Comparison of ENCODE assay signal across 8 mouse cellular contexts in the genomic region with DNA sequence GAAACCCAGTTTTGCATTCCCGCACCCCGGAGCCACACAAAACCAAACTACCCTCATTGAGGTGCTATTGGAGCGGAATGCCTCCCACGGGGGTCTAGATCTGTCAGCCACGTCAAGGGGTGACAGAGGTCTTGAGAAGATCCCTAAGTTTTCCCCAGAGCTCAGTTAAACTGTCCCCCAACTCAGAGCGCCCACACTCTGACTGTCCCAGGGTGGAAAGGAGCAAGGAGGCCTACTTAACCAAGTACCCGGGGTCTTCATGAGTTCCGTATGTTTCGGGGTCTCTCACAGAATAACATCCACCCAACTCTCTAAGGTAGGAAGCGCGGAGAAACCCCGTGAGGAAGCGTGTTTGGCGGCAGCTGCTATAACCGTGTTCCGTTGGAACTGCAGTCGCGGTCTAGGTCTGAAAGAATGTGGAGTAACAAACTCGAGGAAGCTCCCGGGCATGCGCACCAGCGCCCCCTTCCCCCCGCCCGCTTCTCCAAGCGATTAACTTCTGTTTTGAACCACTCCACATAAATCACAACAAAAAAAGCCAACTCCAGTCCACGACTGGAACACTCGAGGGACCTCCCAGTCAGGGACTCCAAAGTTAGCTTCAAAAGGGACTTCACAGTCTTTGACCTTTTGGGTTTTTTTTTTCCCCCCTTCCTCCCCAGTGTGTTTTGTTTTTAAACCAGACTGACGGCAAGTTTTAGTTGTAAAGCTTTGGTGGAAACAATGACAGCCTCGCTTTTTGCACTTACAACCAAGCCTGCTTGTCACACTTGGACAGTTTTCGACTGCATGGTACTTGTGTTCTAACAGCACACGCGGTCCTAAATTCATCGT. TPM values are rescaled to one million over a fixed set of nuclear protein-coding genes. Genes with fewer than 3 reads are reported as not detected.
DNase-seq lines count a peak whose midpoint lies in the region; ATAC-seq lines count a peak whose summit lies in the region.

No protein-coding gene starts in this region.

- no peaks in the 10 kb centered on the region for H3K36me3 ChIP-seq in forebrain, embryonic 16.5 days (ENCODE audit: control insufficient read depth, insufficient read depth)
- peaks cover 19% of the 10 kb centered on the region for H3K36me3 ChIP-seq in hindbrain, embryonic 10.5 days
- H3K36me3 ChIP-seq in megakaryocyte, embryonic 14.5 days (replicated peaks; ENCODE audit: low read length): peaks cover 6% of the 10 kb centered on the region

- WGBS in forebrain, embryonic 16.5 days: under 1% methylated on average over 33 of the region's 33 CpGs
- WGBS in hindbrain, embryonic 10.5 days: under 1% methylated on average over 33 of the region's 33 CpGs

- peak overlapping the region; percentile 16 for H3K27ac ChIP-seq in forebrain, embryonic 16.5 days (ENCODE audit: low read length)
- H3K27ac ChIP-seq in hindbrain, embryonic 10.5 days: peak overlapping the region; percentile 97

- H3K9me3 ChIP-seq in forebrain, embryonic 16.5 days (ENCODE audit: control insufficient read depth, low read length): no peaks in the 10 kb centered on the region
- H3K9me3 ChIP-seq in hindbrain, embryonic 10.5 days: no peaks in the 10 kb centered on the region
- no peaks in the 10 kb centered on the region for H3K9me3 ChIP-seq in megakaryocyte, embryonic 14.5 days

- no peak for ATAC-seq in forebrain, embryonic 16.5 days

- H3K4me2 ChIP-seq in forebrain, embryonic 16.5 days (ENCODE audit: low read length): peak overlapping the region; percentile 87

- peaks cover 12% of the 10 kb centered on the region; the same call in 1 of the 2 replicates for H3K27me3 ChIP-seq in forebrain, embryonic 16.5 days (replicated peaks; ENCODE audit: control insufficient read depth, insufficient read depth, low read length)
- H3K27me3 ChIP-seq in hindbrain, embryonic 10.5 days (ENCODE audit: insufficient read depth, poor library complexity, severe bottlenecking): no peaks in the 10 kb centered on the region
- peaks cover 46% of the 10 kb centered on the region for H3K27me3 ChIP-seq in megakaryocyte, embryonic 14.5 days (replicated peaks)

- peak overlapping the region; percentile 56 for H3K4me3 ChIP-seq in forebrain, embryonic 16.5 days (replicated peaks; ENCODE audit: low read length)
- H3K4me3 ChIP-seq in hindbrain, embryonic 10.5 days: peak overlapping the region; percentile 85
- H3K4me3 ChIP-seq in megakaryocyte, embryonic 14.5 days (replicated peaks): peak overlapping the region; percentile 96

- peak; percentile 86 for DNase-seq in ES-CJ7 (ENCODE audit: low read depth, low spot score)
- peak; percentile 85 to 87 for DNase-seq in adrenal gland, postnatal 4 days (ENCODE audit: low spot score in 2 of 2)
- DNase-seq in hindbrain, embryonic 10.5 days (ENCODE audit: low spot score): peak; percentile 89
- peak; percentile 35 to 55 for DNase-seq in layer of hippocampus, postnatal 25 days (ENCODE audit: extremely low spot score in 1 of 2, low spot score in 1 of 2)
- DNase-seq in skeletal muscle tissue, adult 2 months (ENCODE audit: low read depth, low spot score): peak; percentile 83
- DNase-seq in yolk sac, embryonic 10.5 days (ENCODE audit: low spot score): peak; percentile 86

- H3K4me1 ChIP-seq in forebrain, embryonic 16.5 days (replicated peaks; ENCODE audit: control insufficient read depth, insufficient read depth, low read length): peaks cover 59% of the 10 kb centered on the region
- H3K4me1 ChIP-seq in hindbrain, embryonic 10.5 days (replicated peaks): peaks cover 57% of the 10 kb centered on the region
- peaks cover 55% of the 10 kb centered on the region for H3K4me1 ChIP-seq in megakaryocyte, embryonic 14.5 days

- H3K9ac ChIP-seq in forebrain, embryonic 16.5 days (replicated peaks; ENCODE audit: low read depth, low read length): peak overlapping the region; percentile 45

RNA-seq across cellular contexts. Expression of a gene that starts 3.7 kb away (rescaled TPM):
- total RNA-seq in adrenal gland, postnatal 4 days (2021): 10 to 100 TPM; 79.0 to 81.1 TPM
- 9.7 and 11.8 TPM in 2 replicates for polyA plus RNA-seq in forebrain, embryonic 16.5 days (2015; fragmentation: Nextera tagmentation; extraction: Ambion mirVana)
- 68.9 and 83.0 TPM in 2 replicates for polyA plus RNA-seq in hindbrain, embryonic 10.5 days (2016; fragmentation: Nextera tagmentation; extraction: Ambion mirVana)
- total RNA-seq in layer of hippocampus, postnatal 25 days (2021): 1 to 10 TPM; 1.9 to 2.3 TPM
- polyA plus RNA-seq in megakaryocyte, embryonic 14.5 days (2012; ENCODE audit: insufficient read depth, low replicate concordance): 1.7 and 4.9 TPM in 2 replicates
